Mouse (Mus musculus): ENCODE results near the gene H1fnt. TPM values are rescaled to one million over a fixed set of nuclear protein-coding genes. Genes with fewer than 3 reads are reported as not detected.

H1fnt gene
- not detected in 2 replicates for polyA plus RNA-seq (2021; fragmentation: Nextera tagmentation)
- long read RNA-seq, experiment 1 = 0 reads
- long read RNA-seq, experiment 2 = 0 reads

DNA sequence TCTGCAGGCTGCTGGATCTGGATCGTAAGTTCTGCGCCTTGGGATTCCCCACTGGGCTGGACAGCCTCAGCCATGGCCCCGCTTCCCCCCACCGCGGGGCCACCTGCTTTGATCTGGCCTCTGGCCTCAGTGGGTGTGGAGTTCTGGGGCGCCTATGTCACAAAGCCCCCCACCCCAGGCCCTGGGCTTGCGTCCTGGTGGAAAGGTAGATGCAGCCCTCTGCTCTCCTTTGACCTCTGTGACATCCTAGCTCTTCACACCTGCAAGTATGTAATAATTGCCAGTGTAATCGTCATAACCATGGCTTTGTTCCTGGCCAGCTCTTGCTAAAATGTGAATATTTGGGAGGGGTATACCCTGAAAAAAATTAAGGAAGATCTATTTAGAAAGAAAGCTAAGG is at the start of gene H1fnt:
Gene H1fnt, minus strand, starts transcription at position 101 of the 400 bp plus-strand sequence.

DNA sequence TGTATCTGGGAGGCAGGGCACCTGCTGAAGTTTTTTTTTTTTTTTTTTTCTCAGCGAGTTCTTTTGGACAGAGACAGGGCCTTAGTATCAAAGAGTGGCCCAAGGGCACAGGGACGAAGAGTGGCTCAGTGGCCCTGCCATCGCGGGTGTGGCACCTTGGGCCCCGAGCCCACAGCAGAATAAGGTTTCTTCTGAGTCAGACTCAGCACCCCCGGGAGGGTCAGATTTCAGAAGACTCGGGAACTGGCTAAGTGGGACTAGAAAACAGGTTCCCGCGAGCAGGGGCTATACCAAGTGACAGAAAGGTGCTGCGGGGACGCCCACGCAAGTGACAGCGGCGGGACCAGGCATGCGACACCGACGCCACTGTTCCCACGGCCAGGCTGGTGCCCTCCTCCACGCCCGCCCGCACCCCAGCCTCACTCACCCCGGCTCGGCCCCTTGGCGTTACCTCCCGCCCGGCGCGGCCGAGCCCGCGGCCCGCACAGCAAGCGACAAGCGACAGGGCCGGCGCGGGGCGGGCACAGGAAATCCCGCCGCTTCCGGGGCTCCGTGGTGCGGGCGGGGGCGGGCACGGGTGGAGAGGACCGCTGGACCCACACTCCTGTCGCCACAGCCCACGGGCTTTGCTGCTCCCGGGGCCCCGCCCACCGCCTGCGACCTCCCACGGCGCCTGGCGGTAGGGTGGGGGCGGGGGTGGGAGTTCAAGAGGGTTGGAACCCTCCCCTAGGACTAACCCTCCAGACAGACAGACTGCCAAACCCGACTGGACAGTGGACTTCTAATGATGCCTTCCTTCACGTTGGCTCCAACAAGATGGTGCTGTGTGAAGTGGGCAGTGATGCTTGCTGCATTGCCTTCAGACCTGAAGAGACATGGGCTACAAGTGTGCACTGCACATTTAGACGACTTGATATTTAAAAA is 38.8 kb upstream of the H1fnt start, which contains the start of gene Zfp641:
Gene Zfp641, minus strand, starts transcription at position 534 of the 924 bp plus-strand sequence.

DNA sequence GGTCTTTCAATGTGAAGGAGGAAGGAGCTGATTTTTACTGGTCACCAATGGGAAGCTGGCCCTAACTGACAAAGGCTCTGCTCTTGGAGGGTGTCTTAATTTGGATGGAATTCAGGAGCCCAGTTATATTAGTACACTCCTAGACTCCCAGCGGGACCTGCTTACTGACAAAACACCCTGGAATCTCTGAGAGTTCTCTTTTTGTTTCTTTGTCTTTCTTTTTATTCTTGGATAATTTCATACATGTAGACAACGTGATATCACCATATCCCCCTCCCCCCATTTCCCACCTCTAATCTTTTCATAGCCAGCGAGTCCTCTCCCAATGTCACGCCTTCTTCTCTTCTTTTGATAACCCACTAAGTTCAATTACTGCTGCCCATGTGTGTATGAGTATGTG is 22.7 kb downstream of the H1fnt start, which contains the start of gene Olfr286:
Gene Olfr286, minus strand, starts transcription at position 101 of the 400 bp plus-strand sequence.

DNA sequence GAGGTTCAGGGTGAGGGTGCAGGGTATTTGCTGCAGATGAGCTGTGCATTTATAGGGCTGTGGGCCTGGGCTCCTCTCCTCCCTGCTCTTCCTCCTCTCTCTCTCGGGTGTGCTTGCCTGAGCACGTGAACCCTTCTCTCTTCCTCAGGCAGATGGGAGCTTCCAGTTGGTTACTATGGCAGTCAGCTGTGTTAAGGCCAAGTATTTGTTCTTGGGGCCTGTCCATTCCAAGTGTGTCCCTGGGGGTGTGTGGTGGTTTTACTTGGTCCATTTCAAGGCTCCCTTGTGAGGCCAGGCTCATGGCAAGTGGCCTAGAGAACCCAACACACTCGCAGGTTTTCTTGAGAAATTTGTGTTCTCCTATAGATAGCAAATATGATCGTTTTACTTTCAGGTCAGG is 36.2 kb downstream of the H1fnt start, which contains the start of the genes Gm44579 and Olfr287:
Gene Gm44579, minus strand, starts transcription at position 101 of the 400 bp plus-strand sequence.
Gene Olfr287, minus strand, starts transcription at position 180 of the 400 bp plus-strand sequence.

Other genes with a start within 250 kb of the H1fnt start
- 126 TPM in 2 replicates for gene Pfkm, start 164.7 kb downstream of the H1fnt start, polyA plus RNA-seq (2021; fragmentation: Nextera tagmentation)
- 2.2 and 2.3 TPM in 2 replicates for gene Senp1, start 163.5 kb downstream of the H1fnt start, polyA plus RNA-seq (2021; fragmentation: Nextera tagmentation)
- 90.2 and 96.8 TPM in 2 replicates for gene Asb8, start 91.7 kb downstream of the H1fnt start, polyA plus RNA-seq (2021; fragmentation: Nextera tagmentation)
- gene Ccdc184, start 90.1 kb downstream of the H1fnt start, polyA plus RNA-seq (2021; fragmentation: Nextera tagmentation) = 5.5 and 7.1 TPM in 2 replicates
- not detected in 2 replicates for gene Olfr288, start 61.8 kb downstream of the H1fnt start, polyA plus RNA-seq (2021; fragmentation: Nextera tagmentation)
- 0.21 and 0.29 TPM in 2 replicates for gene Gm44579, start 36.3 kb downstream of the H1fnt start, polyA plus RNA-seq (2021; fragmentation: Nextera tagmentation)
- gene Olfr287, start 36.2 kb downstream of the H1fnt start, polyA plus RNA-seq (2021; fragmentation: Nextera tagmentation) = 5.0 TPM in 2 replicates
- not detected in 2 replicates for gene Olfr286, start 22.8 kb downstream of the H1fnt start, polyA plus RNA-seq (2021; fragmentation: Nextera tagmentation)
- 2.2 and 2.5 TPM in 2 replicates for gene Zfp641, start 38.9 kb upstream of the H1fnt start, polyA plus RNA-seq (2021; fragmentation: Nextera tagmentation)
- gene Olfr285, start 60.1 kb upstream of the H1fnt start, polyA plus RNA-seq (2021; fragmentation: Nextera tagmentation) = not detected in 2 replicates
- gene Olfr284, start 83.7 kb upstream of the H1fnt start, polyA plus RNA-seq (2021; fragmentation: Nextera tagmentation) = not detected in 2 replicates
- not detected in 2 replicates for gene Olfr283, start 123.7 kb upstream of the H1fnt start, polyA plus RNA-seq (2021; fragmentation: Nextera tagmentation)
- not detected in 2 replicates for gene Olfr282, start 173.9 kb upstream of the H1fnt start, polyA plus RNA-seq (2021; fragmentation: Nextera tagmentation)
- not detected in 2 replicates for gene Olfr281, start 195.3 kb upstream of the H1fnt start, polyA plus RNA-seq (2021; fragmentation: Nextera tagmentation)
- not detected in 2 replicates for gene OR5BS1P, start 212.6 kb upstream of the H1fnt start, polyA plus RNA-seq (2021; fragmentation: Nextera tagmentation)
- gene Lalba, start 225.4 kb upstream of the H1fnt start, polyA plus RNA-seq (2021; fragmentation: Nextera tagmentation) = not detected in 2 replicates
- gene Olfr279, start 235.1 kb upstream of the H1fnt start, polyA plus RNA-seq (2021; fragmentation: Nextera tagmentation) = not detected in 2 replicates